Mouse (Mus musculus) intestine, embryonic 15.5 days (tissue): Measurements from ENCODE around the gene Myo9a. TPM values are rescaled to one million over a fixed set of nuclear protein-coding genes. Genes with fewer than 3 reads are reported as not detected.
A peak's percentile ranks its signal among the peaks of the same experiment; 100 is the strongest.

ENCODE experiments used
- ATAC-seq: fragments of 200-750 bp; cut with Nextera tagmentation; 2 replicates; pipeline ENCODE4 v1.8.0; 2017; ENCODE audit warnings: moderate TSS enrichment, moderate library complexity
- H3K27ac ChIP-seq: fragments of 300-500 bp; sonication (generic); 2 replicates; pipeline ENCODE4 v1.5.1; 2015; ENCODE audit warnings: mild to moderate bottlenecking, inconsistent platforms
- H3K27me3 ChIP-seq: fragments of 300-500 bp; sonication (generic); replicated peaks from 2 replicates; pipeline ENCODE4 v1.6.1; 2015; ENCODE audit warnings: inconsistent platforms
- H3K36me3 ChIP-seq: fragments of 300-500 bp; sonication (generic); 2 replicates; pipeline ENCODE4 v1.6.1; 2015; ENCODE audit warnings: inconsistent platforms
- H3K4me1 ChIP-seq: fragments of 300-500 bp; sonication (generic); replicated peaks from 2 replicates; pipeline ENCODE4 v1.6.1; 2015; ENCODE audit warnings: inconsistent platforms
- H3K4me2 ChIP-seq: fragments of 300-500 bp; sonication (generic); replicated peaks from 2 replicates; pipeline ENCODE4 v1.6.1; 2015; ENCODE audit warnings: mild to moderate bottlenecking, inconsistent platforms
- H3K4me3 ChIP-seq: fragments of 300-500 bp; sonication (generic); replicated peaks from 2 replicates; pipeline ENCODE4 v1.5.1; 2015; ENCODE audit warnings: inconsistent platforms
- H3K9ac ChIP-seq: fragments of 300-500 bp; sonication (generic); 2 replicates; pipeline ENCODE4 v1.6.1; 2015; ENCODE audit warnings: inconsistent platforms
- H3K9me3 ChIP-seq: fragments of 300-500 bp; sonication (generic); 2 replicates; pipeline ENCODE4 v1.6.1; 2016; ENCODE audit warnings: inconsistent platforms
- WGBS: fragments of 180-500 bp; shearing (Covaris S2); methylation state at CpG from one replicate; pipeline ENCODE4 v1.1.7; 2015; 5-methylcytosine and 5-hydroxymethylcytosine counted together
- polyA plus RNA-seq: library from polyadenylated mRNA; unstranded; fragments of >200 nt; fragmentation: Nextera tagmentation; extraction: Ambion mirVana; gene quantifications from 2 replicates; pipeline ENCODE4 v1.2.1, GENCODE M21; 2015

The Myo9a gene
- polyA plus RNA-seq, 1 experiment from 2014 or later = 9.5 TPM

- Histone ChIP-seq H3K4me2 (no peak overlapping the region), H3K4me3 (no peak overlapping the region), H3K36me3 (no peaks in the 10 kb centered on the region), H3K9me3 (no peaks in the 10 kb centered on the region), H3K4me1 (peaks cover 8% of the 10 kb centered on the region; the same call in 1 of the 2 replicates), H3K9ac (no peak overlapping the region), H3K27me3 (no peaks in the 10 kb centered on the region), H3K27ac (no peak overlapping the region)
- WGBS = 83% methylated on average over 11 of the region's 11 CpGs
- no peak for ATAC-seq
Observed at GRCm38 (mm10) chr9:59727569-59728286, 23.0 kb upstream of the Myo9a start.

- 88% methylated on average over 5 of the region's 5 CpGs for WGBS
- H3K9me3 ChIP-seq = no peaks in the 10 kb centered on the region
- H3K36me3 ChIP-seq = no peaks in the 10 kb centered on the region
- no peaks in the 10 kb centered on the region for H3K4me1 ChIP-seq
- no peak overlapping the region for H3K27ac ChIP-seq
- no peak overlapping the region for H3K4me2 ChIP-seq
- no peak for ATAC-seq
- no peak overlapping the region for H3K4me3 ChIP-seq
- H3K27me3 ChIP-seq = no peaks in the 10 kb centered on the region
- no peak overlapping the region for H3K9ac ChIP-seq
Observed at GRCm38 (mm10) chr9:59731136-59731535, 19.6 kb upstream of the Myo9a start.

GRCm38 (mm10) chr9:59733075-59733474, 17.6 kb upstream of the Myo9a start:
- Histone ChIP-seq H3K27ac (no peak overlapping the region), H3K9ac (no peak overlapping the region), H3K4me1 (no peaks in the 10 kb centered on the region), H3K9me3 (no peaks in the 10 kb centered on the region), H3K4me3 (no peak overlapping the region), H3K4me2 (no peak overlapping the region), H3K27me3 (no peaks in the 10 kb centered on the region), H3K36me3 (no peaks in the 10 kb centered on the region)
- 67% methylated on average over 6 of the region's 6 CpGs for WGBS
- no peak for ATAC-seq

- no peak overlapping the region for H3K27ac ChIP-seq
- H3K9me3 ChIP-seq = no peaks in the 10 kb centered on the region
- ATAC-seq = no peak
Observed at GRCm38 (mm10) chr9:59735394-59735793, 15.3 kb upstream of the Myo9a start.

GRCm38 (mm10) chr9:59740593-59740992, 10.1 kb upstream of the Myo9a start:
- H3K27me3 ChIP-seq = no peaks in the 10 kb centered on the region
- no peak overlapping the region for H3K9ac ChIP-seq
- no peak for ATAC-seq
- H3K4me3 ChIP-seq = no peak overlapping the region
- no peak overlapping the region for H3K4me2 ChIP-seq
- no peaks in the 10 kb centered on the region for H3K36me3 ChIP-seq
- no peak overlapping the region for H3K27ac ChIP-seq
- 88% methylated on average over 2 of the region's 2 CpGs for WGBS
- no peaks in the 10 kb centered on the region for H3K4me1 ChIP-seq
- H3K9me3 ChIP-seq = no peaks in the 10 kb centered on the region

More at GRCm38 (mm10) chr9:59735394-59735793, 15.3 kb upstream of the Myo9a start:
- no peaks in the 10 kb centered on the region for H3K27me3 ChIP-seq
- no peak overlapping the region for H3K4me2 ChIP-seq
- H3K9ac ChIP-seq = no peak overlapping the region
- WGBS = 32% methylated on average over 4 of the region's 4 CpGs
- no peaks in the 10 kb centered on the region for H3K4me1 ChIP-seq
- H3K36me3 ChIP-seq = no peaks in the 10 kb centered on the region
- no peak overlapping the region for H3K4me3 ChIP-seq

GRCm38 (mm10) chr9:59743903-59744302, 6.8 kb upstream of the Myo9a start:
- Histone ChIP-seq H3K4me3 (no peak overlapping the region), H3K9me3 (no peaks in the 10 kb centered on the region), H3K4me1 (no peaks in the 10 kb centered on the region), H3K9ac (no peak overlapping the region), H3K27me3 (no peaks in the 10 kb centered on the region), H3K4me2 (no peak overlapping the region), H3K27ac (no peak overlapping the region), H3K36me3 (no peaks in the 10 kb centered on the region)
- 93% methylated on average over 3 of the region's 3 CpGs for WGBS
- ATAC-seq = no peak

- no peak for ATAC-seq
- 87% methylated on average over 2 of the region's 2 CpGs for WGBS
Observed at GRCm38 (mm10) chr9:59748387-59748786, 2.3 kb upstream of the Myo9a start.

GRCm38 (mm10) chr9:59748969-59749368, 1.7 kb upstream of the Myo9a start:
- no peak for ATAC-seq
- peaks cover 4% of the 10 kb centered on the region; the same call in 1 of the 2 replicates for H3K4me1 ChIP-seq
- H3K27ac ChIP-seq = no peak overlapping the region
- H3K9me3 ChIP-seq = no peaks in the 10 kb centered on the region
- no peak overlapping the region for H3K4me3 ChIP-seq
- H3K36me3 ChIP-seq = no peaks in the 10 kb centered on the region
- H3K4me2 ChIP-seq = no peak overlapping the region
- WGBS = 86% methylated on average over 11 of the region's 11 CpGs
- H3K9ac ChIP-seq = no peak overlapping the region
- no peaks in the 10 kb centered on the region for H3K27me3 ChIP-seq

More at GRCm38 (mm10) chr9:59748387-59748786, 2.3 kb upstream of the Myo9a start:
- H3K4me1 ChIP-seq = peaks cover 4% of the 10 kb centered on the region; the same call in 1 of the 2 replicates
- H3K9ac ChIP-seq = no peak overlapping the region
- H3K9me3 ChIP-seq = no peaks in the 10 kb centered on the region
- H3K36me3 ChIP-seq = no peaks in the 10 kb centered on the region
- H3K27ac ChIP-seq = no peak overlapping the region
- no peak overlapping the region for H3K4me3 ChIP-seq
- no peaks in the 10 kb centered on the region for H3K27me3 ChIP-seq
- no peak overlapping the region for H3K4me2 ChIP-seq

GRCm38 (mm10) chr9:59749581-59750265, 973 bp upstream of the Myo9a start:
- H3K4me3 ChIP-seq = peak overlapping the region; percentile 94
- H3K27me3 ChIP-seq = no peaks in the 10 kb centered on the region
- no peaks in the 10 kb centered on the region for H3K9me3 ChIP-seq
- H3K27ac ChIP-seq = no peak overlapping the region
- H3K4me2 ChIP-seq = peak overlapping the region; percentile 65
- no peaks in the 10 kb centered on the region for H3K36me3 ChIP-seq
- H3K4me1 ChIP-seq = peaks cover 4% of the 10 kb centered on the region; the same call in 1 of the 2 replicates
- no peak for ATAC-seq
- WGBS = 33% methylated on average over 12 of the region's 12 CpGs
- H3K9ac ChIP-seq = peak overlapping the region; percentile 62; the same call in 1 of the 2 replicates

- peak overlapping the region; percentile 76 for H3K4me2 ChIP-seq
- no peaks in the 10 kb centered on the region for H3K9me3 ChIP-seq
- peaks cover 4% of the 10 kb centered on the region; the same call in 1 of the 2 replicates for H3K4me1 ChIP-seq
- peak overlapping the region; percentile 94 for H3K4me3 ChIP-seq
- under 1% methylated on average over 48 of the region's 49 CpGs for WGBS
- ATAC-seq = peak; percentile 98
- no peaks in the 10 kb centered on the region for H3K36me3 ChIP-seq
- no peaks in the 10 kb centered on the region for H3K27me3 ChIP-seq
- peak overlapping the region; percentile 84 for H3K9ac ChIP-seq
- peak overlapping the region; percentile 95 for H3K27ac ChIP-seq
Observed at GRCm38 (mm10) chr9:59751066-59751581, 428 bp downstream of the Myo9a start.

GRCm38 (mm10) chr9:59751966-59752365, 1.3 kb downstream of the Myo9a start:
- H3K4me1 ChIP-seq = peaks cover 4% of the 10 kb centered on the region; the same call in 1 of the 2 replicates

GRCm38 (mm10) chr9:59755199-59755598, 4.5 kb downstream of the Myo9a start:
- no peaks in the 10 kb centered on the region for H3K9me3 ChIP-seq
- no peak overlapping the region for H3K4me2 ChIP-seq
- ATAC-seq = no peak
- no peaks in the 10 kb centered on the region for H3K36me3 ChIP-seq
- no peak overlapping the region for H3K27ac ChIP-seq
- H3K9ac ChIP-seq = no peak overlapping the region
- H3K4me1 ChIP-seq = 0 out of 2 replicates have a peak, but pooled peaks cover 2% of the 10 kb centered on the region
- 56% methylated on average over 2 of the region's 2 CpGs for whole genome bisulfite sequencing
- H3K27me3 ChIP-seq = no peaks in the 10 kb centered on the region
- H3K4me3 ChIP-seq = no peak overlapping the region

More at GRCm38 (mm10) chr9:59751966-59752365, 1.3 kb downstream of the Myo9a start:
- peak overlapping the region; percentile 76 for H3K4me2 ChIP-seq
- peak overlapping the region; percentile 84 for H3K9ac ChIP-seq
- H3K27ac ChIP-seq = no peak overlapping the region
- 2% methylated on average over 2 of the region's 2 CpGs for WGBS
- no peak for ATAC-seq
- H3K27me3 ChIP-seq = no peaks in the 10 kb centered on the region
- no peaks in the 10 kb centered on the region for H3K9me3 ChIP-seq
- H3K4me3 ChIP-seq = peak overlapping the region; percentile 94
- no peaks in the 10 kb centered on the region for H3K36me3 ChIP-seq
